Mouse (Mus musculus): ENCODE data around the gene Cox7b2. TPM values are rescaled to one million over a fixed set of nuclear protein-coding genes. Genes with fewer than 3 reads are reported as not detected.
"Not testable (repeated sequence)": the region's sequence is repeated elsewhere in the genome, so short reads cannot be mapped to it uniquely, and the experiment has no call there.

Cox7b2 gene
- not detected in 2 replicates for polyA plus RNA-seq (2012; rRNA removed)

DNA sequence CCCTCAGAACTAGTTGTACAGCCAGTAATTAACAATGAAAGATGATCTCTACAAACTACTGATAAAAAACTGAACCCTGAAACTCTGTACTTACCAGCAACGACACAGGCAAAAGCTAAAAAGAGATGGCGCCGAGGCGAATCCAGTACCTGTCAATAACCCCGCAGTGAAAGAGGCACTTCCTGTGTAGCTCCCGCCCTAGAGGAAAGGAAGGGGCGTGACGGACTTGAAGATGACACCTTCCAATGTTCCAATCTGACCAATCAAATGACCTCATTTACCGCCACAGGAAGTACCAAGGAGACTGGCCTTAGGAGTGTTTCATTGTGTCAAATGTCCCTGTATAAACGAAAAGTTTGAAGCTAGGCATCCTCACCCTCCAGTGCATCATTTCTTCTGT, at the start of gene Cox7b2:
Cox7b2 (minus strand) TSS at position 127 of the 400 bp plus-strand sequence.
- no peak for DNase-seq (ENCODE audit: low spot score)

DNA sequence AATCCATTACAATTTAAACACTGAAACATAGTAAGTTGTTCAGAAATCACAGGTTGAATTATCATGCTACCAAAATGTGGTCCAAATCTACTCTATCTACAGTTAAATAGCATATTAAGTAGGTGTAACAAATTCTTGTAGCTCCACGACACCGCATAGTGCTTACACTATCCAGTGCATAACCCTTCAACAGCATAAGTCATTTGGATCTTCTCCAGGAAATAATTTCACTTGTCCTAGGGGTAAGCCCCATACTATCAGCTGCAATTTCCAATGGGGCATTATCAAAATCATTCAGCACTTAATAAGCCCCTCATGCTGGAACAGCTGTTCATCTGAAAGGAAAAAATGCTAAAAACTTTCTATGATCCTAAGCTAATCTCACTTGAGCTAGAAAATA, 47.3 kb upstream of the Cox7b2 start:
- DNase-seq (ENCODE audit: low spot score) = no peak

- DNase-seq (ENCODE audit: low spot score) = no peak
Measured at GRCm38 (mm10) chr5:71593745-71594255, 45.8 kb upstream of the Cox7b2 start.

DNA sequence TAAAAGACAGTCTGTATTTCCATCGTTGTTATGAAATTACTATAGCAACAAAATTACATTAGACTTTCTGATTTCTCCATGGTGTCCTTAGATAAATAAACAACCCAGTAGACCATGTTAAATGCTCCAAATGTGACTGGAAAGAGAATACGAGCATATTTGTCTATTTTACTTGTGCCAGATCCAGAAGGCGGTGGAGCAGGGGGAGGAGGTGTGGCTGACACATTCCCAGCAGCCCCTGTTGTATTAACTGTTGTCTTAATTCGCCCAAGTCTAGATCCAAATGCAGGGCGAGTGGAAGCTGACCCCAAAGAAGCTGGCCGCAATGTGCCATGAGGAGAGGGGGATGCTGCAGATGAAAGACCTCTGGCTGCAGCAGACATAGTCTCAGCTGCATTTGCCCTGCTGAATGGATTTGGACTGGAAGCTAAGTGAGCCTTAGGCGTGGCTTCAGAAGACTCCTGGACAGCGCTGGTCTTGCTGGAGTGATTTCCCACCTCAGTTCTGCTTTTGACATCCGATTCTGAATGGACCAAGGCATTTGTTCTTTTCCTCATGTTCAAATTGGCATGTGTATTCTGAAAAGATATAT, 23.7 kb upstream of the Cox7b2 start:
- DNase-seq (ENCODE audit: low spot score) = no peak

GRCm38 (mm10) chr5:71545554-71545953, 2.5 kb downstream of the Cox7b2 start:
- DNase-seq (ENCODE audit: low spot score) = no peak

GRCm38 (mm10) chr5:71525486-71525885, 22.5 kb downstream of the Cox7b2 start:
- not testable (repeated sequence) for DNase-seq (ENCODE audit: low spot score)

- DNase-seq (ENCODE audit: low spot score) = no peak
Measured at GRCm38 (mm10) chr5:71502058-71502678, 45.8 kb downstream of the Cox7b2 start.

- DNase-seq (ENCODE audit: low spot score) = no peak
Measured at GRCm38 (mm10) chr5:71495621-71496020, 52.4 kb downstream of the Cox7b2 start.

DNA sequence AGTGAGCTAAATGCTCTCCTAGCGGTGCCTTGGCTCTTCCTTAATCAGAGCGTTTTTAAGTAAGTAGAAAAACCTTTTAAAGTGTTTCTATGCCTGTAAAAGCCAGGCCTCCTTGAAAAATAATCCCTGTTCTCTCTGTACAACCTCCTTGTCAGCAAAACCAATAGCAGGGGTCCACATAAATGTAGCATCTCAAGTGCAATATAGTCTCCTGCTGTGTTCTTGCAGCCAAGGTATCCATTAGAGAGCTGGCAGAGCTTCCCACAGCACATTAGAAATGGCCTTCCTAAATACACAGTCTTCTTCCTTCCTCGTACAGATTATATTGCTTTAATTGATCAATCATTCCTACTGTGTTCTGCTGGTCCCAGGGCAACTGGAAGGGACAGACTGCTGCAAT, 91.0 kb downstream of the Cox7b2 start:
- DNase-seq (ENCODE audit: low spot score) = no peak

DNA sequence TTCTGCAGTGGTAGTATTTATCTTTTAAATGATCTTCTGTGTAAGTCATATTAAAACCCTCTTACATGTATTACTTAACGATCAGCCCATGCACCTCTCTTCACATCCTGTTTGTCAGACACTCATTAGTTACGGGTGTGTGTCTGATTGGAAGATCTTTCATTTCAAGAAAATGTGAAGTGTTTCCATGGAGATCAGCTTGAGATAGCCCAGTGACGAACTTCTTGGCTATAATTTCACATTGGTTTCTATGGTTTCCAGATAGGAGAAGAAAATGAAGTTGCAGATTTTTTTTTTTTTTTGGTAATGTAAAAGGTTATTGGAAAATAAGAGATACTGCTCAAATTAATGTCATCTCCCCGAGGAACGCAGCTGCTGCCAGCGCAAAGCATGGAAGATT, 107.8 kb downstream of the Cox7b2 start:
- DNase-seq (ENCODE audit: low spot score) = no peak

Other genes with a start within 250 kb of the Cox7b2 start
- gene Gabrb1, start 109.9 kb upstream of the Cox7b2 start, polyA plus RNA-seq (2012; rRNA removed) = 0.22 and 0.57 TPM in 2 replicates
- gene Gabra4, start 110.1 kb upstream of the Cox7b2 start, polyA plus RNA-seq (2012; rRNA removed) = 0.25 and 0.32 TPM in 2 replicates